Mouse (Mus musculus) adipocyte (in vitro differentiated cells): Measurements from ENCODE around the gene Cabp7.

ENCODE experiments used
- DNase-seq: peaks from one replicate; pipeline ENCODE4 v3.0.0-alpha.2; 2016; ENCODE audit warnings: low spot score

Gene Cabp7

DNA sequence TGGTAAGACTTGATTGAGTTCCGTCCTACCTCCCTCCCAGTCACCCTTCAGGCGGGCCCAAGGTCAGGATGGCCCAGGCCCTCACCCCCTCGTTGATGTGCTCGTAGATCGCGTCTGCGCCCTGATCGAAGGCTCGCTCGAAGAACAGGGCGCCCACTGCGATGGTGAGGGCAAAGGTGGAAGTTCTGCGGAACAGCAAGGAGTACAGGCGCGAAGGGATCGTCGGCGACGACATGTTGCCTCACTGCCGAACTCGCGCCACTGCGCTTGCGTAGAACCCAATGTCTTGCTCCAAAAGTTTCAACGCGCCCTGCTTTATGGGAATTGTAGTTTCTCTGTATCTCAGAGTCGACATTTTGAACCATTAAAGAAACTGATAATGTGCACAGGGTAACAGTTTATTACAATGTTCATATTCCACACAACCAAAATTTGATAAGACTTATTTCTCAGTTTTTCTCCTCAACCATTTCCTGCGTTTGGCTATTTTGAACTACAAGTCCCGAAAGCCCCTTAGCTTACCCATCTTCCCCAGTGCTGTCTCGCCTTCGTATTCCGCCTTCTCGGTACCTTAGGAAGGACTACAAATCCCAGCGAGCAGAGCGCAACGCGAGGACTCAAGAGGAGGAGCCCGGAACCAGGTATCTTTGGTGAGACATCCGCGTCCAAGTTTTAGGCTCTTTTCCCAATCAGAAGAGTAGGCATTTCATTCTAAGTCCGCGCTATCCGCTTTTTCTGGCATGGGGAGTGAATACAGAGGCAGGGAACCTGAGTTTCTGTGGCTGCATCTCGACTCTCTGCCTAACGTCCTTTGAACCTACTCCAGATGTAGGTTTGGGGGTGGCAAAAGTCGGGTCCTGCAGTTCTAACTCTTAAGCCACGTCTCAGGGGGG lies 42.3 kb downstream of the Cabp7 start, which contains the start of the genes Uqcr10 and Zmat5:
TSS of gene Uqcr10 (minus strand) at position 271 of the 893 bp plus-strand sequence.
TSS of gene Zmat5 (plus strand) at position 607 of the 893 bp plus-strand sequence.
- DNase-seq: peak; percentile 97

DNA sequence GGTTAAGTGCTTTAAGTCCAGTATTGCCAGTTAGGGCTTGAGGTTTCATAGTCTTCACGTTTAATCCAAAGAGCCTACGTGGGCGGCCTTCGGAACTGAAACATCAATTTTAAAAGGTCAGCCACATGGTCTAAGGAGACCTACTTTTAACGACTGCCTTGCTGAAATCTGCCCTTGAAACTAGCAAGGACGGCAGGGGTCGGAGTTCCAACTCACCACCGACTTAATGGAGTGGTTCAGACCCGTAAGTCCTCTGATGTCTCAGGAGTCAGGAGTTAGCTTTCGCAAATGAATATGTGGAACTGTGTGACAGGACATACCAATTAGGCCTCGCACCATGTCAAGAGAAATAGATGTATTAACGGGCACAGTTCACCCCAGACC lies 42.9 kb downstream of the Cabp7 start:
- no peak for DNase-seq

DNA sequence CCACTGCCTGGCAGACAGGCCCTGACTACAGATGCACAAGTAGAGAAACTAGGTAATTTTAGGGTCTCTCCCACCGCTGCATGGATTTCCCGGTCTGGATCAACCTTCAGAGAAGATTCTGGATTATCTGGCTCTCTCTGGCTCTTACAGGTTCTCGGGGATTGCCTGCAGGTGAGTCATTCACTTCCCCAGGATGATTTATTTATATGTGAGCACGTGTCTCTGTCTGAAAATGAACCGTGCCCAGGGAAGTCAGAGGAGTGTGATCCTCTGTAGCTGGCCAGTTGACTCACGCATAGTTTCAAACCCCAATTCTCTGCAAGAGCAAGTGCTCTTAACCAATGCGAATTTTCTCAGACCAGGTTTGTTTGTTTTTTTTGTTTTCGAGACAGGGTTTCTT lies 45.9 kb downstream of the Cabp7 start:
- DNase-seq: no peak

DNA sequence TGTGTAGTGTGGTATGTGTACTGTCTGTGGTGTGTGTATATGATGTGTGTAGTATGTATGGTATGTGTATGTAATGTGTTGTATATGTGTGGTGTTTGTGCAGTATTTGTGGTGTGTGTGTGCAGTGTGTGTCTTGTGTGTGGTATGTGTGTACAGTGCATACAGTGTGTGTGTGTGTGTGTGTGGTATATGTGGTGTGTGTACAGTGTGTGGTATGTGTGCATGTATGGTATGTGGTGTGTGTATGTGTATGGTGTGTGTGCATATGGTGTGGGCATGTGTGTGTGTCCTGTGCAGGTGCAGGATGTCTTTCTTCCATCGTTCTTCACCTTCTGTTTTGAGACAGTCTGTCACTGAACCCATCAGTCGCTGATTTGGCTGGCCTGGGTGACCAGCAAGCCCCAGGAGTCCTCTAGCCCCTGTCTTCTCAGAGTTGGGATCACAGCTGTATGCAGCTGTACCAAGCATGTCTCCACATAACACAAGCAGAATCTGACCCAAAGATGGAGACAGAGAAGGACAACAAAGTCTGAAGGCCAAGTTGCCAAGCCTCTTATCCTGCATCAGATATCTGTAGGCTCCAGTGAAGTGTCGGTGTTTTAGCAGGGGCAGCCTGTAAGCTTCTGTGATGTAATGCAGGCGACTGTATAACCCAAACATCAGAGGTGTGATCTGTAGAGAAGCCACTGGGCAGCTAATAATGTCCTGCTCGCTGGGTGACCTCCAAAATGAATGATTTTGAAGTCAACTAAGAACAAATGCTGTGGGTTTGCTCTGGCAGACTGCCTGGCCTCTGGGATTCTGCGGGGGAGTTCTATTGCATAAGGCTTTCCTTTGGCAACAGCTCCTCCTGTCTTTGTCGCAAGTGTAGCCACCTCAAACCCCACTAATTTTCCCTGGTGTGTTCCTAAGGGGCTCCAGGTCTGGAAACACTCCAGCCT lies 49.3 kb downstream of the Cabp7 start:
- peak; percentile 80 for DNase-seq

DNA sequence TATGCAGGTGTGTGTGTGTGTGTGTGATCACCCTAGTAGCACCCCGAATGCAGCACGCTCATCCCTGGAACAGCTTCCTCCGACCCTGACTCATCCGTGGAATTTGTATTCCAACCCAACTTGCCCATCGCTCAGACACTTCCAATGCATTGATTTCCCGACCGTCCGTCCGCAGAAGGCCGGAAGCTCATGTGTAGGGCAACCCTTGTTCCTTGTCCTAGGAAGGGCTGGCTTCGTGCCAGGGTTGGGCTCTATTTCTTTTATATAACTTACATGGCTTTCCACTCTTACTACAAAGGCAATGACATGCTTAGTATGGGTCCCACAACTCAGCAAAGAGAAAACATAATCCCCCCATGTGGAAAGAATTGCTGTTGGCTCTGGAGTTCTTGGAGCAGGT lies 54.4 kb downstream of the Cabp7 start:
- DNase-seq: no peak

DNA sequence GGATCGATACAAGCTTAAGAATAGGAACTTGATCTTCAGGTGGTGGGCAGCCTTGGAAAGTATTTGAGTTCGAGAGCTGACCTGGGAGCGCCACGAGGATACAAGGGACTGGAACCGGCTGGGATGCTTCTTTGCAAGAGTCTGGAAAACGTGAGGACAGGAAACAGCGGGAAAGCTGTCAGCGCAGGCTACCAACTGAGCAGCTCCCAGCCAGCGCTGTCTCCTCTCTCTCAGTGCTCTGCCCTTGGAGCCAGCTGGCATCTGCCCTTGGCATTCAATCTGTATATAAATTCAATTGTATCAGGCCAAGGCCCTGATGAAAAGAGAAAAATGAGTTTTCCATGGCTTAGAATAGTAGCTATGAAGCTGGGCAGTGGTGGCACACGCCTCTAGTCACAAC lies 55.4 kb downstream of the Cabp7 start:
- peak; percentile 45 for DNase-seq

DNA sequence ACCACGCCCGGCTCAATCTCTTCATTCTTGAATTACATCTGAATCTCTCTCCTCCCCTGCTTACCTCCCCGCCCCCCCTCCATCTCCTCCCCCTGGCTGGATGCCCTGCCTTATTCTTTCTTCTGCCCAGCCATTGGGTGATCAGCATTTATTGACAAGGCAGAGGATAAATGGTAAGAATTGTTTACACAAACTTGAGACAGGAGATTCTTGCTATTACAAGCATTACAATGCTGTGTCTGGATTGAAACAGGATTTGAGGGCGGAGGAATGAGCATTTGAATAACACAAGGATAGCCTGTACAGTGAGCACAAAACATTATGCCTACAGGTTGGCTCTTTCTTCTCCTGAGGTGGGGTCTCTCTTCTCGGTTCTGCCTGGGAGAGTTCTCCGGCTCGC lies 56.2 kb downstream of the Cabp7 start:
- no peak for DNase-seq

DNA sequence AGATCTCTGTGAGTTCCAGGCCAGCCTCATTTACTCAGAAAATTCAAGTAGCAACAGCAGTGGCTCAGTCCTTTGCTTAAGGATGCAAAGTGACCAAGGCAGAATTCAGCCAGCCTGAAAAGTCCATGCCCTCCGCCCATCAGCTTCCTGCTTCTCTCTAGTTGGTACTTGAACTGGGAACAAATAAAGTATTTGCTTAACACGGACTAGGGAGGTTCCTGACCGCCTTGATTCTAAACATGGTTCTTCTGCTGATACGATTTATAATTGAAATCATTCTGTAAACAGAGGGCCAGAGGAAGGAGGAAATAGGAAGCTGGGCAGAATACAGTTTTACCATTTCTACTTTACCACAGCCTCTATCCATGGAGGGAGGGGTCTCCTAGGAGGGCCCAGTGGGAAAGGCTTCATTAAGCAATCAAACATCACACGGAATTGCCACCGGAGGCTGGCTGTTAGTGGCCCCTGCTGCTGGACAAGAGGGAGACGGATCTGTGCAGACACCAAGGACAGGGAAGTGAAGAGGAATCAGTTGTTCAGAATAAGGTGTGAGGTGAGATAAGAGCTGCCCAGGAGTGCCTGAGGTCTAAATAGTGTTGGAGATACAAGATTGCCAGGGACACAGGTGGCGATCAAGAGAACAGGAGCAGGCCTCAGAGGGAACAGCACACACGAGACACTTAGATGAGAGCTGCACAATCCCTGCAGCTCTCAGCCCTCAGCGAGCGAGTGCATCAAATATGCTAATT lies 57.8 kb downstream of the Cabp7 start:
- DNase-seq: no peak

DNA sequence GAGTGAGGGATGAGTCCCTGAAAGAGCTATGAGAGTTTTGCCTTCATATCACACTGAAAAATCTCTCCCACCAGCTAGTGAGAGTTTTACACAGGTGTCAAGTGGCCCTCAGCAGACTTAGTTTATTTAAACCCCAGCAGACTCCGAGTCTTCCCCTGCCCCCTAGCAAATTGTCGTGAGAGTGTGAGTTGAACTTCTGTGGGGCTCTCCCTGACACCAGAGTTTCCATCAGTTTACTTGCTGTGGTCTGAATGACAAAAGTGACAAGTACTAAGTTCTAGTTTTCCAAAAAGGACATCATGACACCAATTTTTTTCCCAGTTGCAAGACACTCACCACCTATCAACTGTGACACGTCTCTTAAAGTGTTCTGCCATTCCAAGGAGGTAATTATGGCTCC lies 58.7 kb downstream of the Cabp7 start:
- DNase-seq: no peak

DNA sequence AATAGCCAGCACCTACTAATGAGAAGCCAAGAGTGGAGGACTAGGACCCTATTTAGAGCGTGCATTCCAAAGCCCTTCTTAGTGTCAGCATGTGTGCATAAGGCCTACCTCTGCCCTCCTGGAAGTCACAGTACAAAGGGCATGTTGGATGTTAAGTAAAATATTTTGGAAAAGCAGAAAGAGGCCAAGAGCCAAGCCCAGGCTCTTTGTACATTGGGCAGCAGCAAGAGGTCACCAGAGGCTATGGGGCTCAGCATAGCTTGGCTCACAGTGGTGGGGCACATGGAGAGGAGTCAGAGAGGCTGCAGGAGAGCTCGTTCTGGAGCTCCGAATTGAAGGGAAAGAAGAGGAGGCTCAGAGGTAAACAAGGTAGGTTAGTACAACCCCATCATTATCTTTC lies 59.6 kb downstream of the Cabp7 start:
- peak; percentile 50 for DNase-seq
